ENCODE assay signal across 18 mouse cellular contexts in the genomic region with DNA sequence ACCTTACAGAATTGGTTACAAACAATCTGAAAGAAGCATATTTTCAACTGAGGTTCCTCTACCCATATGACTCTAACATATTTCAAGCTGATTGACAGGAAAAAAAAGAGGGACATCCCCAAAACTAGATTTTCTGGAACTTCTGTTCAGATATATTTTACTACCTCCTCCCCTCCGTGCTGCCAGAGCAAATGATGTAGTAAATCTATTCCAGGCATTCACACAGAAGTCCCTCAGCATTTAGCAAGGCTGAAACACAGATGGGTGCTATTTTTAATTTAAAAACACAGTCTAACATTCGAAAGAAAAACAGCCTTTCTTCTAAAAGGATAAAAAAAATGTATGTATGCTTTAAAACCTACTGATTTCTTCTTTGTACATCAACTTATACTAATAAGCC.
"Had no signal": no experiment of that assay in that cellular context is flagged by ENCODE, and none has a peak within 500 bp of the region (broad histone marks: within the 10 kb centered on the region; RNA-seq: fewer than 3 reads in every experiment).

No protein-coding gene starts in this region.

- H3K4me2 ChIP-seq: intestine, embryonic 15.5 days; limb, embryonic 12.5 days; liver, embryonic 13.5 days; lung, embryonic 15.5 days; midbrain, embryonic 11.5 days; neural tube, embryonic 13.5 days; stomach, embryonic 15.5 days had no signal

- H3K9me3 ChIP-seq: intestine, embryonic 15.5 days; limb, embryonic 12.5 days; liver, embryonic 13.5 days; lung, embryonic 15.5 days; megakaryocyte, embryonic 14.5 days; neural tube, embryonic 13.5 days; stomach, embryonic 15.5 days had no signal

- H3K9ac ChIP-seq: intestine, embryonic 15.5 days; limb, embryonic 12.5 days; liver, embryonic 13.5 days; liver, postnatal 0 days; lung, embryonic 15.5 days; neural tube, embryonic 13.5 days; stomach, embryonic 15.5 days had no signal

- H3K36me3 ChIP-seq: intestine, embryonic 15.5 days; limb, embryonic 12.5 days; liver, embryonic 13.5 days; lung, embryonic 15.5 days; neural tube, embryonic 13.5 days; stomach, embryonic 15.5 days had no signal

- H3K27me3 ChIP-seq: intestine, embryonic 15.5 days; limb, embryonic 12.5 days; liver, embryonic 13.5 days; lung, embryonic 15.5 days; megakaryocyte, embryonic 14.5 days; neural tube, embryonic 13.5 days; stomach, embryonic 15.5 days had no signal

- H3K4me1 ChIP-seq: intestine, embryonic 15.5 days; limb, embryonic 12.5 days; liver, embryonic 13.5 days; lung, embryonic 15.5 days; megakaryocyte, embryonic 14.5 days; neural tube, embryonic 13.5 days; stomach, embryonic 15.5 days had no signal

- DNase-seq: kidney, adult 18-20 months; kidney, postnatal 10 days; kidney, postnatal 4 days; liver; liver, embryonic 13.5 days; liver, postnatal 0 days; lung, postnatal 14 days; retina, postnatal 1 day; thymus, postnatal 4 days had no signal

- ATAC-seq: intestine, embryonic 15.5 days; liver, postnatal 0 days; midbrain, embryonic 16.5 days had no signal

- H3K27ac ChIP-seq: intestine, embryonic 15.5 days; limb, embryonic 12.5 days; liver, embryonic 13.5 days; lung, embryonic 15.5 days; macrophage; neural tube, embryonic 13.5 days; stomach, embryonic 15.5 days had no signal

- H3K4me3 ChIP-seq: intestine, embryonic 15.5 days; limb, embryonic 12.5 days; liver, embryonic 13.5 days; lung, embryonic 15.5 days; megakaryocyte, embryonic 14.5 days; neural tube, embryonic 13.5 days; stomach, embryonic 15.5 days had no signal
